Mouse (Mus musculus): Measurements from ENCODE around the gene Sema6d. TPM values are rescaled to one million over a fixed set of nuclear protein-coding genes. Genes with fewer than 3 reads are reported as not detected.

Gene Sema6d
- polyA plus RNA-seq, 1 experiment = 3.1 TPM

DNA sequence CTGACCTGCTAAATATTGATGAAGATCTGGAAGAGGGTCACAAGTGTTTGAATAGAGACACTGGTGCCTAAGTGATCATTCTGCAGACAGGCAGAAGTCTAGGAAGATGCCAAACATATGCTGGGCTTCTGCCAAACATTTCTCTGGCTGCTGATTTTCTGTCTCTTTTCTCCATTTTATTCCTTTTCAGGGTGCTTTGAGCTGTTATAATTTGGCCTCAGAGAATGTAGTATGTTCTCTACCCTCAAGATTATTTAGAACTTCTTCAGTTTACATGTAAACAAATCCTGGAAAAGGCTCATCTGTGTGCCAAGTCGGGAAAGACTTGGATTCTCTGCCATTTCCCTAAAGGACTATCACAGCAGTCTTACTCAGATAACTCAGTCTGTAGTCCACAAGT lies 406.0 kb downstream of the Sema6d start:
- TF ChIP-seq MAX (IDR thresholded peaks at IDR 0.05) (no peak), FOSL1 (IDR thresholded peaks at IDR 0.05; ENCODE audit: insufficient read depth, low read length, poor library complexity, severe bottlenecking) (no peak), MYOD1 (IDR thresholded peaks at IDR 0.05; ENCODE audit: control insufficient read depth, insufficient read length, low read depth) (no peak), CTCF (IDR thresholded peaks at IDR 0.05; ENCODE audit: control insufficient read depth, insufficient read depth, insufficient read length) (no peak), CEBPB (IDR thresholded peaks at IDR 0.05; ENCODE audit: low read depth) (no peak), MYOG (IDR thresholded peaks at IDR 0.05; ENCODE audit: control insufficient read depth, extremely low read depth, insufficient read length) (no peak), USF1 (IDR thresholded peaks at IDR 0.05; ENCODE audit: low read depth) (no peak)
- H3K36me3 ChIP-seq (ENCODE audit: control insufficient read depth, insufficient read depth) = no peaks in the 10 kb centered on the region
- no peaks in the 10 kb centered on the region for H3K27me3 ChIP-seq (ENCODE audit: control insufficient read depth, insufficient read depth, insufficient read length)
- H3ac ChIP-seq (ENCODE audit: control insufficient read depth, insufficient read length, low read depth) = no peak overlapping the region
- H3K79me2 ChIP-seq (ENCODE audit: control insufficient read depth, insufficient read depth) = no peaks in the 10 kb centered on the region
- H3K4me3 ChIP-seq (ENCODE audit: insufficient read depth, poor library complexity, severe bottlenecking) = no peak overlapping the region
- no peaks in the 10 kb centered on the region for H3K79me3 ChIP-seq (ENCODE audit: low read depth)

DNA sequence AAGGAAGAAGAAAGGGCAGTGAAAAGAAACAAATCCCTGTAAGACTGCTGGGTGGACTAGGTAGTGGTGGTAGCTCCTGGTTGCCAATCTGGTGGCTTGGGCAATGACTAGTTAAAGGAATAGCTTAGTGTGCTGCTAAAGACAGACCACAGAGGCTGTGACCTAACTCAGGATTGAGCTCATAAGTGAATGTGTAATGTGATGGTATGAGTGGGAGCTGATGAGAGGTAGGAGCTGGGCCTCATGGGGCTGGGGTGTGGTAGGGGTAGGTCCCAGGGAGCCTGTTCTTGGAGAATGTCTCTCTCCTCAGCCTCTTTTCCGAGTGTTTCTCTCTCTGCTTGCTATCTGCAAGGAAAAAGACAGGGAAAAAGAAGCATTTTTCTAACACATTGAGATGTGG lies 409.9 kb downstream of the Sema6d start:
- no peaks in the 10 kb centered on the region for H3K79me2 ChIP-seq (ENCODE audit: control insufficient read depth, insufficient read depth)

DNA sequence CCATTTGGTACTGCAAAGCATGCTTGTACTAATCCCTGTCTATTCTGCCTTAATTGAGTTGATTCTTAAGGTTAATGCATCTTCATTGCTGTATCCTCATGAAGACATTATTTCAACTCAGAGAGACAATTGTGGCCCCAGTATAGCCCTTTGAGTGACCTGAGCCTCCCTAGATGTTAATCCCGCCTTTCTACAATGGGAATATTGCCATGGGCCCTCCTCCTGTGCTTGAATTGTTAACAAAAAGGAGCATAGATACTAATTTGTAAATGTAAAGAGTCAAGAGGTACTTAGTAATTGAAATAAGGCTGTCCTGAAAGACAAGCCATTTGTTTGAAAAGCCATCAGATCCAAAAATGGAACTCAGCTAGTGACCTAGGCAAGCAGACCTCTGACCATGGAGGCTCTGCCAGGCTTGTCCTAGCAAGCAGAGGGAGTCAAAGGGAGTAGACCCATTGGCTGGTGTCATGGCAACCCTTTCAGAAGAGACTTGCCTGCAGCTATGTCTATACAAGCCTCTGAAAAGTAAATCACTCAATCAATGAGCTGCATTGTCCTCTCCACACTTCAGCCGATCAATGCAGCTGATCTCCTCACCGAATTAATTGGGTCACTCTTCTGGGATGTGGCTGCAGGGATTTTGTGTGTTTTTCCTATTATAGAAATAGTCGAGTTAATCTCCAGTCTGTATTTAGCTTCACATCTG lies 416.2 kb downstream of the Sema6d start:
- Histone ChIP-seq H3K27me3 (ENCODE audit: control insufficient read depth, insufficient read depth, insufficient read length) (no peaks in the 10 kb centered on the region), H3K4me3 (ENCODE audit: insufficient read depth, poor library complexity, severe bottlenecking) (no peak overlapping the region), H3K79me3 (ENCODE audit: low read depth) (no peaks in the 10 kb centered on the region), H3K79me2 (ENCODE audit: control insufficient read depth, insufficient read depth) (no peaks in the 10 kb centered on the region), H3K36me3 (ENCODE audit: control insufficient read depth, insufficient read depth) (no peaks in the 10 kb centered on the region), H3ac (ENCODE audit: control insufficient read depth, insufficient read length, low read depth) (no peak overlapping the region)
- no peak for TF ChIP-seq MAX (IDR thresholded peaks at IDR 0.05)
- no peak for TF ChIP-seq CTCF (IDR thresholded peaks at IDR 0.05; ENCODE audit: control insufficient read depth, insufficient read depth, insufficient read length)
- no peak for TF ChIP-seq CEBPB (IDR thresholded peaks at IDR 0.05; ENCODE audit: low read depth)
- no peak for TF ChIP-seq MYOD1 (IDR thresholded peaks at IDR 0.05; ENCODE audit: control insufficient read depth, insufficient read length, low read depth)
- no peak for TF ChIP-seq MYOG (IDR thresholded peaks at IDR 0.05; ENCODE audit: control insufficient read depth, extremely low read depth, insufficient read length)
- TF ChIP-seq FOSL1 (IDR thresholded peaks at IDR 0.05; ENCODE audit: insufficient read depth, low read length, poor library complexity, severe bottlenecking) = no peak
- TF ChIP-seq USF1 (IDR thresholded peaks at IDR 0.05; ENCODE audit: low read depth) = no peak

More for the DNA sequence above, 409.9 kb downstream of the Sema6d start:
- H3K27me3 ChIP-seq (ENCODE audit: control insufficient read depth, insufficient read depth, insufficient read length) = no peaks in the 10 kb centered on the region
- no peak overlapping the region for H3ac ChIP-seq (ENCODE audit: control insufficient read depth, insufficient read length, low read depth)
- TF ChIP-seq MYOD1 (IDR thresholded peaks at IDR 0.05; ENCODE audit: control insufficient read depth, insufficient read length, low read depth) = no peak
- TF ChIP-seq CEBPB (IDR thresholded peaks at IDR 0.05; ENCODE audit: low read depth) = no peak
- TF ChIP-seq MAX (IDR thresholded peaks at IDR 0.05) = no peak
- no peak for TF ChIP-seq FOSL1 (IDR thresholded peaks at IDR 0.05; ENCODE audit: insufficient read depth, low read length, poor library complexity, severe bottlenecking)
- no peaks in the 10 kb centered on the region for H3K36me3 ChIP-seq (ENCODE audit: control insufficient read depth, insufficient read depth)
- H3K79me3 ChIP-seq (ENCODE audit: low read depth) = no peaks in the 10 kb centered on the region
- H3K4me3 ChIP-seq (ENCODE audit: insufficient read depth, poor library complexity, severe bottlenecking) = no peak overlapping the region

DNA sequence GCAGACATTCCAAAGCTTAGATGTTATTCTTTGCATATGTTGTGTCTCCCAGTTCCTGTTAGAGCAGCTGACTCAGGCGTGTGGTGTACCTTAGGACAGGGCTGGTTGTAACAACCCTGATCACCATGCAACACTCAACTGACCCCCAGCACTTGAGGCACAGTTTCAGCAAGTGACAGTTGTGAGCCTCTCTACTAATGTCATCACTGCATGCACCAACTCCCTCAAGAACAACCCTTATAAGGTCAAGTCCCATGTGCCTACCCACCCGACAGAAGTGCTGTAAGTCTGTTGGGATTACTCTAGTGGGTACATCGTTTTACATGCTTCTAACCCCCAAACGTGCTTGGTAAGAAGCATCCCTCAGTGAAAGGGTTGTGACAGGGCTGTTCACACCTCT lies 418.0 kb downstream of the Sema6d start:
- TF ChIP-seq MYOD1 (IDR thresholded peaks at IDR 0.05; ENCODE audit: control insufficient read depth, insufficient read length, low read depth) (no peak), MAX (IDR thresholded peaks at IDR 0.05) (no peak), CEBPB (IDR thresholded peaks at IDR 0.05; ENCODE audit: low read depth) (no peak), CTCF (IDR thresholded peaks at IDR 0.05; ENCODE audit: control insufficient read depth, insufficient read depth, insufficient read length) (no peak), MYOG (IDR thresholded peaks at IDR 0.05; ENCODE audit: control insufficient read depth, extremely low read depth, insufficient read length) (no peak), USF1 (IDR thresholded peaks at IDR 0.05; ENCODE audit: low read depth) (no peak), FOSL1 (IDR thresholded peaks at IDR 0.05; ENCODE audit: insufficient read depth, low read length, poor library complexity, severe bottlenecking) (no peak)
- Histone ChIP-seq H3ac (ENCODE audit: control insufficient read depth, insufficient read length, low read depth) (no peak overlapping the region), H3K4me3 (ENCODE audit: insufficient read depth, poor library complexity, severe bottlenecking) (no peak overlapping the region), H3K27me3 (ENCODE audit: control insufficient read depth, insufficient read depth, insufficient read length) (no peaks in the 10 kb centered on the region), H3K36me3 (ENCODE audit: control insufficient read depth, insufficient read depth) (no peaks in the 10 kb centered on the region), H3K79me3 (ENCODE audit: low read depth) (no peaks in the 10 kb centered on the region), H3K79me2 (ENCODE audit: control insufficient read depth, insufficient read depth) (no peaks in the 10 kb centered on the region)

DNA sequence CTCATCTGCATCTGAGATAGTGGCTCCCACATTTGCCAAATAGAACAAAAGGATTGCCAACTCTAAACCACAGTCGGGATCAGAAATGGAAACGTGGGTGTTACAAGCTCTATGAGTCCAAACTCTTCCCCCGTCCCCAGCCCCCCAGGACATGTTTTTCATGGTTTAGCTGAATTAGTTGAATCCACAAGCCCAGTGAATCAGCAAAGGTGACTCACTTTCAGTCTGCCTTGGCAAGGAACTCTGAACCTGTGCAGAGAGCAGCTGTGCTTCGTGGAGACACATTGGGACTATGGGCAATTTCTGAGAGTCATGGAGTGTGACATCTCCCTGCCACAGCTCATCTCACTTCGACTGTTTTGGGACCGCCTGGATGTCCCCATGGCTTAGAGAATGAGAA lies 419.7 kb downstream of the Sema6d start:
- H3K79me3 ChIP-seq (ENCODE audit: low read depth) = no peaks in the 10 kb centered on the region
- no peaks in the 10 kb centered on the region for H3K36me3 ChIP-seq (ENCODE audit: control insufficient read depth, insufficient read depth)
- no peak overlapping the region for H3K4me3 ChIP-seq (ENCODE audit: insufficient read depth, poor library complexity, severe bottlenecking)
- peak; percentile 79 for TF ChIP-seq FOSL1 (IDR thresholded peaks at IDR 0.05; ENCODE audit: insufficient read depth, low read length, poor library complexity, severe bottlenecking)
- no peak for TF ChIP-seq CTCF (IDR thresholded peaks at IDR 0.05; ENCODE audit: control insufficient read depth, insufficient read depth, insufficient read length)
- TF ChIP-seq MAX (IDR thresholded peaks at IDR 0.05) = peak; percentile 83
- no peak for TF ChIP-seq USF1 (IDR thresholded peaks at IDR 0.05; ENCODE audit: low read depth)
- peak; percentile 94 for TF ChIP-seq MYOD1 (IDR thresholded peaks at IDR 0.05; ENCODE audit: control insufficient read depth, insufficient read length, low read depth)
- TF ChIP-seq MYOG (IDR thresholded peaks at IDR 0.05; ENCODE audit: control insufficient read depth, extremely low read depth, insufficient read length) = no peak
- TF ChIP-seq CEBPB (IDR thresholded peaks at IDR 0.05; ENCODE audit: low read depth) = no peak
- no peak overlapping the region for H3ac ChIP-seq (ENCODE audit: control insufficient read depth, insufficient read length, low read depth)
- no peaks in the 10 kb centered on the region for H3K27me3 ChIP-seq (ENCODE audit: control insufficient read depth, insufficient read depth, insufficient read length)
- H3K79me2 ChIP-seq (ENCODE audit: control insufficient read depth, insufficient read depth) = no peaks in the 10 kb centered on the region

All from C2C12 (cell line).